Comparison of ENCODE assay signal across 26 mouse cellular contexts in the genomic region with DNA sequence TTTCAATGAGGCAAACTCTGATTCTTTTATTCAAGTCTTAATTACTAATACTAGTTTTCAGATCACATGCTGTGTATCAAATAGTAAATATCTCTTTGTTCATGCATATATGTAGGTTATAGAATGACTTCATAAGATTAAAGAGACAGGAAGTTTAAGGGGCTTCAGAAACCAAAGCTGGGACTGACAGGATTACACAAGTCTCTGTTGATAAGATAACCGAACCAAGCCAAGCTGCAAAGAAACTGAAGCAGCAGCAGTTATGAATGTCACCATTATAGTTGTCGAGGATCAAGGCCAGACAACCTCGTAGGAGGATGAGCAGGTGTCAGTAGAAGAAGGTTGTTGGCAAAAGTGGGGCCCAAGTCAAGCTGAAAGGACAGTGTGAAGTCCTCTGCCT.
"Had no signal": no experiment of that assay in that cellular context is flagged by ENCODE, and none has a peak within 500 bp of the region (broad histone marks: within the 10 kb centered on the region; RNA-seq: fewer than 3 reads in every experiment).

No protein-coding gene starts in this region.

- H3K9me3 ChIP-seq: embryonic facial prominence, embryonic 10.5 days; embryonic facial prominence, embryonic 12.5 days; embryonic facial prominence, embryonic 13.5 days; embryonic facial prominence, embryonic 15.5 days; forebrain, embryonic 10.5 days; forebrain, embryonic 12.5 days; forebrain, embryonic 13.5 days; forebrain, embryonic 15.5 days; heart, embryonic 12.5 days had no signal

- H3K4me3 ChIP-seq: embryonic facial prominence, embryonic 10.5 days; embryonic facial prominence, embryonic 12.5 days; embryonic facial prominence, embryonic 13.5 days; embryonic facial prominence, embryonic 15.5 days; erythroblast, embryonic 14.5 days; forebrain, embryonic 10.5 days; forebrain, embryonic 12.5 days; forebrain, embryonic 13.5 days; forebrain, embryonic 15.5 days; gastrocnemius, adult 2 months; heart, adult 2 months; heart, embryonic 12.5 days had no signal

- H3K27ac ChIP-seq: embryonic facial prominence, embryonic 10.5 days; embryonic facial prominence, embryonic 12.5 days; embryonic facial prominence, embryonic 13.5 days; embryonic facial prominence, embryonic 15.5 days; forebrain, embryonic 10.5 days; forebrain, embryonic 12.5 days; forebrain, embryonic 13.5 days; forebrain, embryonic 15.5 days; gastrocnemius, adult 2 months; heart, adult 2 months had no signal

- DNase-seq: cerebellum, adult 9-10 months; cerebellum, postnatal 10 days; cerebellum, postnatal 14 days; cerebellum, postnatal 25 days; cerebellum, postnatal 36 days; embryo, embryonic 11 days; forebrain, postnatal 0 days; gastrocnemius, adult 2 months; gastrocnemius, postnatal 10 days; gastrocnemius, postnatal 14 days; gastrocnemius, postnatal 25 days; gastrocnemius, postnatal 36 days; heart, adult 18-20 months; heart, adult 2 months had no signal

- H3K36me3 ChIP-seq: embryonic facial prominence, embryonic 10.5 days; embryonic facial prominence, embryonic 12.5 days; embryonic facial prominence, embryonic 13.5 days; embryonic facial prominence, embryonic 15.5 days; forebrain, embryonic 10.5 days; forebrain, embryonic 12.5 days; forebrain, embryonic 15.5 days; heart, embryonic 12.5 days had no signal

- H3K27me3 ChIP-seq: embryonic facial prominence, embryonic 12.5 days; embryonic facial prominence, embryonic 13.5 days; embryonic facial prominence, embryonic 15.5 days; forebrain, embryonic 12.5 days; forebrain, embryonic 13.5 days; forebrain, embryonic 15.5 days; heart, embryonic 12.5 days had no signal

- H3K4me2 ChIP-seq: embryonic facial prominence, embryonic 12.5 days; embryonic facial prominence, embryonic 13.5 days; embryonic facial prominence, embryonic 15.5 days; forebrain, embryonic 12.5 days; forebrain, embryonic 13.5 days; forebrain, embryonic 15.5 days; heart, embryonic 12.5 days had no signal

- H3K9ac ChIP-seq: embryonic facial prominence, embryonic 12.5 days; embryonic facial prominence, embryonic 13.5 days; embryonic facial prominence, embryonic 15.5 days; forebrain, embryonic 12.5 days; forebrain, embryonic 13.5 days; forebrain, embryonic 15.5 days; forebrain, postnatal 0 days; heart, embryonic 12.5 days had no signal

- ATAC-seq: forebrain, embryonic 13.5 days; forebrain, embryonic 14.5 days; forebrain, embryonic 15.5 days; forebrain, embryonic 16.5 days; forebrain, postnatal 0 days had no signal

- H3K4me1 ChIP-seq: forebrain, embryonic 15.5 days had no signal
